Mouse (Mus musculus) C2C12 (cell line): Measurements from ENCODE around the gene Pde11a.

Experiments
- CTCF ChIP-seq: IDR thresholded peaks from one replicate; pipeline ENCODE4 v1.5.1; 2011; ENCODE audit not compliant: control insufficient read depth, insufficient read depth, insufficient read length
- MAX ChIP-seq: IDR thresholded peaks from one replicate; pipeline ENCODE4 v1.6.1; 2011; ENCODE audit warnings: mild to moderate bottlenecking, control low read depth
- MYOD1 ChIP-seq: IDR thresholded peaks from one replicate; pipeline ENCODE4 v1.6.1; 2011; ENCODE audit warnings: low read depth; ENCODE audit not compliant: control insufficient read depth, insufficient read length

GRCm38 (mm10) chr2:76088413-76088812, 250.2 kb downstream of the Pde11a start:
- TF ChIP-seq CTCF: no peak
- no peak for TF ChIP-seq MAX
- no peak for TF ChIP-seq MYOD1
